Mouse (Mus musculus) liver, adult 2 months (tissue): ENCODE measurements at regions not wholly inside any gene's neighbourhood (a gene's known extent, or its start where the extent isn't known, plus 50 kb on each side); places are given as distances from the start of the nearest gene placed in this dataset.

ENCODE experiments used
- CTCF ChIP-seq: fragments of 200-500 bp; IDR thresholded peaks from 2 replicates; pipeline ENCODE4 v1.5.1; 2011; ENCODE audit warnings: low read depth, low read length, control low read depth
- POLR2A ChIP-seq: fragments of 200-500 bp; IDR thresholded peaks from 2 replicates; pipeline ENCODE4 v1.6.1; 2011; ENCODE audit warnings: low read length, control low read depth; ENCODE audit not compliant: insufficient read depth; ENCODE audit errors: extremely low read depth

DNA sequence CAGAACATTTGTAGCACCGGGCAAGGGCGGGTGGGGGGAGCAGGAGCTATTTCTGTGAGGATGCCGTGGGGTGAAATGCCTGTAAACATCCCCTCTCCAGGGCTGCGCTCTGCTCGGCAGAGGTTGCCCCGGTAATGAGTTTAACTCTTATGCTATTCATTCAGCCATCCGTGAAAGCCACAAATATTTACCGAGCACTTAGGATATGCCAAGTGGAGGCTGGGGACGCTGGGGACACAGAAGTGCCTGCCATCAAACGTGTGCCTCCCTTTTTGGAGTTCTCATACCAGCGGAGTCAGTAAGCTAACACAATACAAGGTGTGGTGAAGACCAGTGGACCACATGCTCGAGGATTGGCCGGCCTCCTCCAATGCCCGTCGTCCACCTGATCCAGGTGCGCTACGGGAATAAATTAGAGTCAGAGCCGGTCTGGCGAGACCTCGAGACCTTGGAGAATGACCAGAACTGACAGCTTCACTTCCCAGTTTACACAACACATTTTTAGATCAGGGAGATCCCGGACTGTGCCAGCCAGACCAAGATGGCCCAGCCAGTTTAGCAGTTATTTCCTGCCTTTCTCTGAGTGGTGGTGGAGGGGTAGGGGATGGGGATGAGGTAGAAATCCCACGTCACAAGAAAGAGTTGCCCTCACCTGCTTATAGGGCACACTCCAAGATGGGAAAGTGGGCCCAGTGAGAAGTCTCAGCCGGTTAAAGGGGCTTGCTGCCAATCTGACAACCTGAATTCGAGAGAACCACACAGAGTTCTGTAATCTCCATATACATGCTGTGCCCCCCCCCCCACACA is 134.4 kb downstream of the 2410131K14Rik start:
- TF ChIP-seq CTCF = no peak
- no peak for TF ChIP-seq POLR2A
